Mouse (Mus musculus): ENCODE results near the gene Cdk15. TPM values are rescaled to one million over a fixed set of nuclear protein-coding genes. Genes with fewer than 3 reads are reported as not detected.

Gene Cdk15
- polyA plus RNA-seq, 2 experiments from 2014 or later: not detected

DNA sequence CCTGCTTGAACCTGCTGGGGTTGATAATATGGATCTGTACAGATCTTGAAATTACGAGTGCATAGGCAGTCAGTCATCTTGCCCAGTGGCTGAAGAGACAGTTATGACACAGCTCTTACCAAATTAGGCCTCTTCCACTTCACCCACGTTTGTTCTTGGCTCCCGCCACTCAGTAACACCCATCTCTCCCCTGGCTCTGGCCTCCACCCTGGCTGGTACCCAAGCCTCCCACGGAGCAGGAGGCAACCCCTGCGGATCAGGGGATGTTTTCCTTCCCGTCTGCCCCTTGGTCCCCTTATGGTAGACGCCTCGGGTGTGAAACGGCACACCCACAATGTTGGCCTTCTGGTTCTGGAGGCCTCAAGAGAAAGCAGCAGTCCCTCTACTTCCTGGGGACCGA is 124.2 kb downstream of the Cdk15 start:
- ATAC-seq: no peak

DNA sequence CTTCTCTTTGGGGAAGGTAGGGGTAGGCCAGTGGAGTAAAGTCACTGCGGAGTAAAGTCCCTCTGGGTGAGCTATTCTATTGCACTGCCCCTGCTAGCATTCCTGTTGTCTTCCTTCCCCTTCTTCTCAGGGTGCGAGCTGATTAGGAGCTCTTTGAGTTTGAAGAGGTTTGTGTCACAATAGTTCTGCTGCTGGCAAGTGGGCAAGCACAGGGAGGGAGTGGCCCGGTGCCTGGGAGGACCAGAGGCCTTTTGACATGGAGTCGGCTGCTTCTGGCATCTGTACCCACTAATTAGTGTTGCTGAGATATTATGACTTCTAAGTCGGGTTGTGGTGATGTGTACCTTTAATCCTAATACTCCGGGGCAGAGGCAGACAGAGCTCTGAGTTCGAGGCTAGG is 124.8 kb downstream of the Cdk15 start:
- no peak for ATAC-seq

DNA sequence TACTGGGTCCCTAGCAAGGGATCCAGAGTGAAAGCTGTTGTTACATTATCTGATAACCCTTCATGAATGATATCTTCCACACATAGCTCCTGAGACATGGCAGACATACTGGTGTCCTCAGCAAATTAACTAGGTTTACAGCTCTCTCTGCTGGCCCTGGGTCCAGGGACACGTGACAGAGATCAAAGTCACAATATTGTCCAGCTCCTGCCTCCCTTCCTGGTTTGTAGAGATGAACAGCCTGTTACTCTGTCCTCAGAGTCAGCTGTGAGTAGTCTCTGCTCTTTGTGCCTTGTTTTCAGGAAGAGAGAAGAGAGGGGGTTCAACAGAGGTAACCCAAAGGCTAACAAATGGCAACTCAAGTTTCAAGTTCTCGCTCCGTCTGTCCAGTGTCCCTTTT is 125.8 kb downstream of the Cdk15 start:
- no peak for ATAC-seq

DNA sequence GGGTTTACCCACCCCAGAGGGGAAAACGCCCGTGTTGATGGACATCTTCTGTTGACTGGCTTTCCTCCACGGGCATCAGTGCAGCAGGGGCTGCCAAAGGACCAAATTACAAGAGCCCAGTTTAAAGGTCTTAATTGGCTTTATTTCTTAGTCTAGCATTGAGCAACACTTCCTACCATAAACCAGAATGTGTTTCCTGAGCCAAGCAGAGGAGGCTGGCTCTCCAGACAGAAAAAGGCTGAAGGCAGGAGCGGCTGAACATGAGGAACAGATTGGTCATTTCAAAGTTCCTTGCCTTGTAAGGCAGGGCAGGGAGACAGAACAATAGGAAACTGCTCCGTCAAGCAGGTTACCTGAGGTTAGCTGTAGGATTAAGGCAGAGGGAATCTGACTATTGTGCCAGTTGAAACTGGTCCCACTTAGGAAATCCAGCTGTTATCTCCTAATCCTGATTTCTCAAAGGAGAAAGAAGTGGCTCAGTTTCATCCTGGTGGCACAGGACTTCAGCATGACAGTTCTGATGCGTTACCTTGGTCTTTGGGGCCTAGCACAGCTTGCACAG is 126.4 kb downstream of the Cdk15 start:
- ATAC-seq: no peak

DNA sequence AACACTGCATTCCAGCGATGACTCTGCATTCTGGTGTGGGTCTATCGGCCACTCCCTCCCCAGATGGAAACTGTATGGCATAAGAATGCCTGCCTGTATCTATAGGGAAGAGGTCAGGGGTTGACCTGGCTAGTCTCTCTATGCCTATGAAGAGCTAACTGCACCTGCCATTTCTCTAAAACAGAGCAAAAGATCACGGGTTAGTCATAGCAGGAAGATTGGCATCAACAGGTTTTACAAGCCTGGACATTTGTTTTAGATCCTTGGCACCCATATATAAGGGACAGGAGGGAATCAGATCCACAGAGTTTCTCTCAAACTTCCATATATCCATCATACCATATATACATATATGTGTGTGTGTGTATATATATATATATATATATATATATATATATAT is 127.7 kb downstream of the Cdk15 start:
- ATAC-seq: no peak

GRCm38 (mm10) chr1:59385641-59386040 is 128.9 kb downstream of the Cdk15 start:
- no peak for ATAC-seq

DNA sequence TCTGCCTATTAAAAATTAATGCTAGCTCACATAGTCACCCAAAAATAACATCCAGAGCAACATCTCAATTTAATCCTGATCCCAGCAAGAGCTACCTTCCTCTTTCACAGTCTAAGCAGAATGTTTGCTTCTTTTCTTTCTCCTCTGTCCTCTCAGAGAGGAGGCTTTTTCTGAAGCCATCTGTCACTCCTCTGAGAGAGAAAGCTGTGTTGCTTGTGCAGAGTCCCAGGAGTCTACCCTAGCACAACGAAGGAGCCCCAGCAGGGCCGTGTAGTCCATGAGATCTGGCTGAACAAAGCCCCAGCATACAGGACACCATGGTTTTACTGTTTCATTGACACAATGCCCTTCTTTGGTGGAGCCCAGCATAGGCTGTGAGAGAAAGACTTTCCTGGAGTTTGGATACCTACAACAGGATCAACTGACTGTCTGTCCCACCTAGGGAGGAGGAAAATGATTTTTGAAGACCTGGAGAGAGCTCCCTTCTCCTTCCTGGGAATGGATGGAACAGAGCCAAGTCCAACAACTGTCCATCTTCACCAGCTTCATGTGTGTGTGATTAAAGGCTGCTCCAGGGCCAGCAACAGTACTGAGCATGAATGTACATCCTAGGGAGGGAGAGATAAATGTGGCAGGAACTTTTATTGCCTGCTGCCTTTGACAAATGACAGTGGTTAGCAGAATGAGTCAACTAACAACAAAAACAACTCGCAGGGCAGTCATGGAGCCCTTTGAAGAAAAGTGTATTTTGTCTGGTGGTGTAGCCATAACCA is 131.0 kb downstream of the Cdk15 start:
- no peak for ATAC-seq

DNA sequence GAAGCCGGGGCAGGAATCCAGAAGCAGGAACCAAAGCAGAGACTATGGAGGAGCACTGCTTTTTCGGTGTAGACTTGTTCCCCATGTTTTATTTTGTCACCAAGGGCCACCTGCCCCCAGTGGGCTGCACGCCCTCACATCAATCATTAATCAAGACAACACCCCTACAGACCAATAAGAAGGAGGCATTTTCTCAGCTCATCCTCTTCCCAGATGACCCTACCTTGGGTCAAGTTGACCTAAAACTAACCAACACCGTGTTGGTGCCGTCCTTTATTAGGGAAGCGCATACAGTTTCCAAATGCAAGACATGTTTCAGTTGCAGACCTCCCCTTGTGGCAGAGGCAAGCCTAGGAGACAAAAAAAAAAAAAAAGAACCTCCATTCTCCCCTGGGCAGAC is 132.5 kb downstream of the Cdk15 start:
- ATAC-seq: no peak

DNA sequence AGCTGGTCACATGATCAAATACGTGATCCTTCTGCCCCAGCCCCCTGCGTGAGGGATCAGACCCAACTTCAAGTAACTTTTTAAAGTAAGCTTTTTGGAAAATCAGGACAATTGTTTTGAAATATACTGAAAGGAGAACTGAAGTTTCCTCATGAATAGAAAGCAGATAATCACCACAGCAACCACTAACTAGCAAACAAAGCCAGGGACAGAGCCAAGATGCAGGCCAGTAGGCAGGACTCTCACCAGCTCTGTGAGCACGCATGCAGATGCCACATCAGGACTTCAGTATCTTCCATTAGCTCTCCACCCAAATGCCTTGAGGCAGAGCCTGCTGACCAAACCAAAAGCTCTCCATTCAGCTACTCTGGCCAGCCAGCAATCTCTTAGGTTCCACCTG is 135.0 kb downstream of the Cdk15 start:
- no peak for ATAC-seq

DNA sequence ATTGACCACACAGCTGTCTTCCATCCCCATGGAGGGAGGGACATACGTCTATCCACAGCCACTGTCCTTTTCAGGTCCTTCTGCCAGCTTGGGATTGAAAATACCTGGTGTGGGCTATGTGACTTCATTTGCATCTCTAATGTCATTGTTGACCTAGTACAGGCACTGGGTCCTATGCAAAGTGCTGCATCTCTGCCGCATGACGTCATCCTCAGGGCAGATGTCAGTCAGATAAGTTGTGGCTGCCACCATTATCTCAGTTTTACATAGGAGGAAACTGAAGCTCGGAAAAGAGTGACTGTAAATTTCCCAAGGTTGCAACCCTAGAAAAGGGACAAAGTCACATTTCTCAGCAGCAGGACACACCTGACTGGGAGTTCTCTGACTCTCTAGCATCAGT is 137.4 kb downstream of the Cdk15 start:
- no peak for ATAC-seq

GRCm38 (mm10) chr1:59394616-59395015 is 137.9 kb downstream of the Cdk15 start:
- no peak for ATAC-seq

DNA sequence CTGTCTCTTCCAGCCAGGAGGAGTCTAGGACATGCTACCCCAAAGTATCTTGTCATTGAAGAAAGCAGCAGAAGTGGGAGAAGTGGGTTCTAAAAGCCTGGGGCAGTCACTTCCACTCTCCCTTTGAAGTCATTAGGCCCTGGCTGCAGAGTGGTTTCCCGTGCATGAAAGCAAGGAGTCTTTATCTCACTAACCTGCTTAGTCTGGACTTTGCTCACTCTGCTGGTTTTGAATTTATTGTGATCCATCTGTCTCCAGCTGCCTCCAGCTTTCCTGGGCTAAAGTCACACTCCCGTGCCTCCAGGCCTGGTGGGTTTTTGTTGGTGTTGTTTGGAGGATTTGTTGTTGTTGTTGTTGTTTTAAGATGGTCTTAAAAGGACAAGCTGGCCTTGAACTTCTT is 139.3 kb downstream of the Cdk15 start:
- ATAC-seq: no peak

GRCm38 (mm10) chr1:59399554-59400325 is 143.0 kb downstream of the Cdk15 start:
- no peak for ATAC-seq

- no peak for ATAC-seq
These were observed 144.5 kb downstream of the Cdk15 start for GRCm38 (mm10) chr1:59401253-59401652.

Other genes with a start within 250 kb of the Cdk15 start
- gene C2cd6, start 162.0 kb upstream of the Cdk15 start, polyA plus RNA-seq (2017; shearing (Covaris generic)): under 1 TPM in 1 of 2 experiments, not detected in 1; 0.39 TPM
- 10 to 100 TPM; 17.9 to 18.6 TPM for gene Tmem237, start 136.5 kb upstream of the Cdk15 start, polyA plus RNA-seq (2017; shearing (Covaris generic))
- gene Mpp4, start 93.5 kb upstream of the Cdk15 start, polyA plus RNA-seq (2017; shearing (Covaris generic)): not detected
- gene Als2, start 19.7 kb upstream of the Cdk15 start, polyA plus RNA-seq (2017; shearing (Covaris generic)): 1 to 10 TPM; 7.5 to 8.2 TPM
- gene Fzd7, start 225.5 kb downstream of the Cdk15 start, polyA plus RNA-seq (2017; shearing (Covaris generic)): not detected